Mouse (Mus musculus) liver, adult 2 months (tissue): Measurements from ENCODE around the gene Hacd2. TPM values are rescaled to one million over a fixed set of nuclear protein-coding genes. Genes with fewer than 3 reads are reported as not detected.

Source experiments
- DNase-seq: peaks from one replicate; pipeline ENCODE4 v3.0.0-alpha.2; 2011; ENCODE audit warnings: low read depth, low spot score; ENCODE audit errors: extremely low read depth
- H3K27ac ChIP-seq: fragments of 200-500 bp; replicated peaks from 2 replicates; pipeline ENCODE4 v1.5.1; 2012; ENCODE audit warnings: low read depth, mild to moderate bottlenecking, control low read depth, inconsistent platforms, low read length; ENCODE audit not compliant: insufficient read depth
- H3K27me3 ChIP-seq: fragments of 200-500 bp; 2 replicates; pipeline ENCODE4 v1.6.1; 2012; ENCODE audit warnings: mild to moderate bottlenecking, moderate library complexity, low read length, inconsistent platforms; ENCODE audit not compliant: control insufficient read depth, insufficient read depth
- H3K36me3 ChIP-seq: fragments of 200-500 bp; 2 replicates; pipeline ENCODE4 v1.6.1; 2012; ENCODE audit warnings: low read length, inconsistent platforms; ENCODE audit not compliant: control insufficient read depth, insufficient read depth
- H3K4me1 ChIP-seq: fragments of 200-500 bp; 2 replicates; pipeline ENCODE4 v1.6.1; 2011; ENCODE audit warnings: low read length; ENCODE audit not compliant: control insufficient read depth, insufficient read depth
- H3K4me3 ChIP-seq: fragments of 200-500 bp; 2 replicates; pipeline ENCODE4 v1.5.1; 2011; ENCODE audit warnings: low read depth, mild to moderate bottlenecking, control low read depth, low read length, moderate library complexity; ENCODE audit not compliant: insufficient read depth
- H3K79me2 ChIP-seq: fragments of 200-500 bp; 2 replicates; pipeline ENCODE4 v1.6.1; 2012; ENCODE audit warnings: inconsistent platforms, mild to moderate bottlenecking, low read length, moderate library complexity; ENCODE audit not compliant: control insufficient read depth, insufficient read depth
- H3K9ac ChIP-seq: fragments of 200-500 bp; 2 replicates; pipeline ENCODE4 v1.6.1; 2012; ENCODE audit warnings: low read depth, mild to moderate bottlenecking, control low read depth, inconsistent platforms, low read length
- CTCF ChIP-seq: fragments of 200-500 bp; IDR thresholded peaks from 2 replicates; pipeline ENCODE4 v1.5.1; 2011; ENCODE audit warnings: low read depth, low read length, control low read depth
- POLR2A ChIP-seq: fragments of 200-500 bp; IDR thresholded peaks from 2 replicates; pipeline ENCODE4 v1.6.1; 2011; ENCODE audit warnings: low read length, control low read depth; ENCODE audit not compliant: insufficient read depth; ENCODE audit errors: extremely low read depth
- WGBS: fragments of 180-500 bp; shearing (Covaris S2); methylation state at CpG from one replicate; pipeline ENCODE4 v1.1.7; 2018; 5-methylcytosine and 5-hydroxymethylcytosine counted together
- polyA plus RNA-seq: library from polyadenylated mRNA; depleted of rRNA; stranded (reverse); fragments of >200 nt; gene quantifications from 2 replicates; pipeline ENCODE4 v1.2.3, GENCODE M21; 2012; rRNA removed
- total RNA-seq: library from RNA; depleted of rRNA; stranded (reverse); fragments of >200 nt; gene quantifications from 2 replicates; pipeline ENCODE4 v1.2.3, GENCODE M21; 2014; rRNA removed

Hacd2 gene
- total RNA-seq: 19.8 and 23.8 TPM in 2 replicates
- 70.7 and 88.9 TPM in 2 replicates for polyA plus RNA-seq

- Histone ChIP-seq H3K36me3 (peaks cover 7% of the 10 kb centered on the region; the same call in 1 of the 2 replicates), H3K4me3 (peak within 1 kb of the TSS; percentile 92), H3K27me3 (no peaks in the 10 kb centered on the region), H3K4me1 (peaks cover 3% of the 10 kb centered on the region; the same call in 1 of the 2 replicates), H3K9ac (peak within 1 kb of the TSS; percentile 96), H3K79me2 (peaks cover 3% of the 10 kb centered on the region; the same call in 1 of the 2 replicates), H3K27ac (peak within 1 kb of the TSS; percentile 82)
- no peak for TF ChIP-seq CTCF
- peak; percentile 94 for TF ChIP-seq POLR2A
- WGBS: under 1% methylated on average over 73 of the region's 97 CpGs
- DNase-seq: peak; percentile 82
Observed at GRCm38 (mm10) chr16:35022242-35023137, at the start of gene Hacd2. Gene Hacd2 (plus strand): TSS chr16:35022428.

- Histone ChIP-seq H3K79me2 (no peaks in the 10 kb centered on the region), H3K36me3 (peaks cover 9% of the 10 kb centered on the region; the same call in 1 of the 2 replicates), H3K4me1 (peaks cover 8% of the 10 kb centered on the region), H3K27me3 (no peaks in the 10 kb centered on the region), H3K9ac (peak overlapping the region; percentile 53; the same call in 1 of the 2 replicates), H3K27ac (peak overlapping the region; percentile 82), H3K4me3 (no peak overlapping the region)
- 29% methylated on average over 12 of the region's 12 CpGs for WGBS
- TF ChIP-seq CTCF (no peak), POLR2A (no peak)
- peak; percentile 97 for DNase-seq
Observed at GRCm38 (mm10) chr16:34972471-34972870, 49.8 kb upstream of the Hacd2 start.

DNA sequence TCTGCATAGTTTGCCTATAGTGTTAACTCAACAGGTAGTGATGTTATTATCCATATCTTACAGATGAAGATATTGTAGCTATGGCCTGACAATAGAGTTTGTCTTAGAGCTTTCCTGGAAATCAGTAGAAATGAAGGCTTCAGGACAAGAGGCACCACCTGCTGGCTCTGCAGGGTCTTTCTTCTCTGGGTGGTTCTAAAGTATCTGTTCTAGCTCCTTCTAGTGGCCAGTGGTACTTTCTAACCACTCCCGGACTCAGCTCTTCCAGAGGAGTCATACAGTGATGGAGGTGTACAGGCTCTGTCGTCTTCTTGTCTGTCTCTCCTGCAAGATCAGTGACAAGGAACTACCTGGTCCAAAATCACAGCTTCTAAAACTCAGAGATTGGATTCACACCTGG is 46.7 kb upstream of the Hacd2 start:
- Histone ChIP-seq H3K4me3 (no peak overlapping the region), H3K9ac (no peak overlapping the region), H3K4me1 (peaks cover 8% of the 10 kb centered on the region), H3K79me2 (no peaks in the 10 kb centered on the region), H3K27ac (no peak overlapping the region), H3K36me3 (peaks cover 20% of the 10 kb centered on the region; the same call in 1 of the 2 replicates), H3K27me3 (no peaks in the 10 kb centered on the region)
- WGBS: 75% methylated on average over 2 of the region's 2 CpGs
- no peak for DNase-seq
- TF ChIP-seq CTCF (no peak), POLR2A (no peak)

DNA sequence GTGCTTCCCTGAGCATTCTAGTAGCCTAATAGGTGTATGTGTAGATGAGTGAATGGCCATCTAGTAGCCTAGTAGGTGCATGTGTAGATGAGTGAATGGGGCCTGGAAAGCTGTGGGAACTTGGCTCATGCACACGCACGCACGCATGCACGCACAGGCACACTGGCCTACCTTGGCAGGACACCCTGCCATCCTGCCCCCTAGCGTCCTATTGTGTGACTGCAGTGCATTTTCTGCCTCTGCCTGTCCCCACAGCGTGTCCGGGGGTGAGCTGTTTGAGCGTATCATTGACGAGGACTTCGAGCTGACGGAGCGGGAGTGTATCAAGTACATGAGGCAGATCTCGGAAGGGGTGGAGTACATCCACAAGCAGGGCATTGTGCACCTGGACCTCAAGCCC is 45.6 kb upstream of the Hacd2 start:
- 80% methylated on average over 13 of the region's 13 CpGs for WGBS
- peaks cover 15% of the 10 kb centered on the region for H3K4me1 ChIP-seq
- TF ChIP-seq CTCF: peak; percentile 84
- TF ChIP-seq POLR2A: no peak
- H3K27me3 ChIP-seq: no peaks in the 10 kb centered on the region
- peaks cover 17% of the 10 kb centered on the region; the same call in 1 of the 2 replicates for H3K36me3 ChIP-seq
- no peak for DNase-seq
- no peaks in the 10 kb centered on the region for H3K79me2 ChIP-seq
- H3K27ac ChIP-seq: no peak overlapping the region
- H3K9ac ChIP-seq: no peak overlapping the region
- H3K4me3 ChIP-seq: no peak overlapping the region

DNA sequence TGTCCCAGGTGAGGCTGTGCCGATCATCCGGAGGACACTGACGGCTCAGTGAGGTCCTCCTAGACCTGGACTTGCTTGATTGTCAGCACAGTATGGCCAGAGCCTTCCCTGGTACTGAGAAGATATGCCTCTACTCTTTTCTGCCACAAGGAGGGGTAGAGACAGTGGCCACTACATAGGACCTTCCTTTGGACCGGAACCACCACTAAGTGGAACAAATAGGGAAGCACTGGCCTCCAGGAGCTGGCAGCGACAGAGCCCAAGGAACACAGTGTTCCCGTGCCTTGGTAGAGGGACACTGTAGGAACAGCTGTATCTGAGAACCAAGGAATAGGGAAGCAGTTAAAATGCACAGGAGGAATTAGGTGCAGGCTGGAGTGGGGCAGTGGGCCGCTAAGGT is 44.2 kb upstream of the Hacd2 start:
- Histone ChIP-seq H3K9ac (no peak overlapping the region), H3K4me1 (peaks cover 10% of the 10 kb centered on the region), H3K27me3 (no peaks in the 10 kb centered on the region), H3K36me3 (peaks cover 19% of the 10 kb centered on the region), H3K27ac (no peak overlapping the region), H3K4me3 (no peak overlapping the region), H3K79me2 (no peaks in the 10 kb centered on the region)
- DNase-seq: no peak
- no peak for TF ChIP-seq CTCF
- no peak for TF ChIP-seq POLR2A
- WGBS: 95% methylated on average over 7 of the region's 7 CpGs

DNA sequence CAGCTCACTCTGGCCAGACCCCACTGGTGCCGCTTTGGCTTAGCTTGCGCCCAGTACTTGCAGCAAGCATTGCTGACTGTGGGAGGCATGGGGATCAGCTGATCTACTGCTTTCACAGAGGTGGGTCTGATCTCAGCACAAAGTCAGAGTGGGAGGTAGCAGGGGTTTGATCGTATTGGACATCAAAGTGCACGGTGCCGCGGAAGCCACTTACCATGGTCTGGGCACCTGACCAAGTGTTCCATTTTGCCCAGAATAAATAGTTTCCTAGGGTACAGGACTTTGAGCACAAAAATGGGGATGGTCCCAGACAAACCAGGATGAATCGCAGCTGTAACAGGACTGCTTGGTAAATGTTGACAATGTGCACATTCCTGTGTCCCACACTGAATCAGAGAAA is 41.2 kb upstream of the Hacd2 start:
- Histone ChIP-seq H3K4me1 (peaks cover 8% of the 10 kb centered on the region), H3K36me3 (peaks cover 23% of the 10 kb centered on the region), H3K27ac (peak overlapping the region; percentile 44), H3K79me2 (no peaks in the 10 kb centered on the region), H3K9ac (no peak overlapping the region), H3K4me3 (no peak overlapping the region), H3K27me3 (no peaks in the 10 kb centered on the region)
- DNase-seq: peak; percentile 72
- no peak for TF ChIP-seq CTCF
- no peak for TF ChIP-seq POLR2A
- WGBS: 27% methylated on average over 7 of the region's 7 CpGs
